Mouse (Mus musculus) thymus, postnatal 4 days (tissue): Measurements from ENCODE around the gene Myt1l.
A peak's percentile ranks its signal among the peaks of the same experiment; 100 is the strongest.

Source experiments
- DNase-seq: peaks from one replicate; pipeline ENCODE4 v3.0.0; 2021

Myt1l gene

GRCm38 (mm10) chr12:29528031-29528771 is at the start of gene Myt1l:
Myt1l (plus strand) TSS chr12:29528384.
- no peak for DNase-seq

GRCm38 (mm10) chr12:29486424-29487035 is 41.7 kb upstream of the Myt1l start:
- no peak for DNase-seq

DNA sequence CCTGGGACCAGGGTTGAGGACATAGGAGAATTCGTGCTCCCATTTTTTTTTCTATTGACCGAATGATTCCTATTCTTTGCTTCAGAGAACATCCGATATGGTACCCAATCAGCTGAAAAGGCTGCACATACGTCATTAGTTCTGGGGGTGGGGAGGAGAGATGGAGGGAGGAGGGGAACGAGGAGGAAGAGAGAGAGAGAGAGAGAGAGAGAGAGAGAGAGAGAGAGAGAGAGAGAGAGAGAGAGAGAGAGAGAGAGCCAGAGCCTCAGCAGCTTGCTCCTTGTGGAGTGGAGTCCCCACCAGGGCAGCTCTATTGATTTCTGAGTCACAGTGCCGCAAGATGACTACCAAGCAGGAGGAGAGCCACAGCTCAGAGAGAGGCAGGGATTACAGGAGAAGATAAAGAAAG is 1.9 kb upstream of the Myt1l start:
- no peak for DNase-seq

GRCm38 (mm10) chr12:29527048-29527761 is 979 bp upstream of the Myt1l start:
- DNase-seq: peak; percentile 6

GRCm38 (mm10) chr12:29530241-29530725 is 2.1 kb downstream of the Myt1l start:
- DNase-seq: peak; percentile 24

- no peak for DNase-seq
Measured at GRCm38 (mm10) chr12:29530823-29531222, 2.6 kb downstream of the Myt1l start.

GRCm38 (mm10) chr12:29533071-29533876 is 5.1 kb downstream of the Myt1l start:
- DNase-seq: no peak

GRCm38 (mm10) chr12:29534326-29534725 is 6.1 kb downstream of the Myt1l start:
- DNase-seq: no peak

DNA sequence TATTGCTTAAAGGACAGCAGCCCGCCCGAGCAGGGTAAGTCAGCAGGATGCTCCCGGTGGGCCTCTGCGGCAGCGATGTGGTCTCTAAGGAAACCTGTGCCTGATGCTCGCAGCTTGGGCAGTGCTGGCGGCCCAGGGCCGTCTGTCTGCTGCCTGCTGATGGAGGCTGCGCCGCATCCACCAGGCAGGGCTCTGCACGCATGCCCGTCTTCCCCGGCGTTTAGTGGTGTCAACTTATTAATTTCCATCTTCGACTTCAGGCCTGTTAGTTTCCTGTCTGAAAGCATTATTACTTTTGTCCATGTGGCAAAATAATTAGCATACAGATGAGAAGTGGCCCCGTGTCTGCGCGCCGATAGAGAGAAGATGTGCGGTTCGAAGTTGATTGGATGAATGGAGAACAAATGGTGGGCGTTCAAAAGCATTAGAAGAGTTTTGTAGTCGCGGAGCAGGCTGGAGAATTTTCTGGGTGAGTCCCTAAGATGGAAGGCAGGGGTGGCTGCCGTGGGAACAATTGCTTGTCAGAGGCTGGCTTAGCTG is 6.6 kb downstream of the Myt1l start:
- no peak for DNase-seq

GRCm38 (mm10) chr12:29537916-29538315 is 9.7 kb downstream of the Myt1l start:
- no peak for DNase-seq

GRCm38 (mm10) chr12:29538456-29538855 is 10.3 kb downstream of the Myt1l start:
- DNase-seq: no peak

GRCm38 (mm10) chr12:29539106-29539505 is 10.9 kb downstream of the Myt1l start:
- no peak for DNase-seq

DNA sequence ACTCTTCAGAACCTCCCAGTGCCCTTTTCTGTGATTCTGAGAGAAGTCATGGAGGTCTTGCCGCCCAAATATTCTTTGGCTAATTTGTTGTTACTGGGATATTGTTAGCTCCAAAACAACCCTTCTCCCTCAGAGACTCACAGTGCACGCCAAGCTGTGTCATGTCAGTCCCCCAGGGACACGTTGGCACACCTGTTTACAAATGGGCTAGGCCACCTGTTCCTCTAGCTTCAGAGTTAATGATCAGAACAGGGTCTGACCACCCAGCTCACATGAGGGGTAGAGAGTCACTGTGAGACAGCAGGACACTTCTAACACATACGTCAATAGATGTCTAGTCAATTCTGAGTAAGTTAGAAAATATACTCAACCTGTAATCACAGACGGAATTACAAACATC is 12.6 kb downstream of the Myt1l start:
- no peak for DNase-seq

DNA sequence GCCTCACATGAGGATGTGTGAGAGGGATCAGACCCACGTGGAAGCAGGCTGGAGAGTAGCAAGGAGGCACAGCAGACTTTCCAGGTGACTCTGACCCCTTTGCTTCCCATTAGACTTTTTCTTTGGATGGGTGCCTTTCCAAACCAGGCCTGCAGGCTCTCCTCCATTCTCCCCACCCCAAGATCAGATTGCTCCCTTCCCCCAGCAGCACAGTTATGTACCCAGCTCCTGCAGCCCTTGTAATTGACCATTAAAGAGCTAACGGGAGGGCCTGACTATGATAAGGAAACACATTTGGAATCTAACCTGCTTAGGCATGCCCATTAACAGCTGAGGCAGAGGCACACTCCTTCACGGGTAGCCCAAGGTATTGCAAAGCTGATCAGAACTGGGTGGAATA is 17.9 kb downstream of the Myt1l start:
- no peak for DNase-seq

GRCm38 (mm10) chr12:29547112-29547511 is 18.9 kb downstream of the Myt1l start:
- no peak for DNase-seq

DNA sequence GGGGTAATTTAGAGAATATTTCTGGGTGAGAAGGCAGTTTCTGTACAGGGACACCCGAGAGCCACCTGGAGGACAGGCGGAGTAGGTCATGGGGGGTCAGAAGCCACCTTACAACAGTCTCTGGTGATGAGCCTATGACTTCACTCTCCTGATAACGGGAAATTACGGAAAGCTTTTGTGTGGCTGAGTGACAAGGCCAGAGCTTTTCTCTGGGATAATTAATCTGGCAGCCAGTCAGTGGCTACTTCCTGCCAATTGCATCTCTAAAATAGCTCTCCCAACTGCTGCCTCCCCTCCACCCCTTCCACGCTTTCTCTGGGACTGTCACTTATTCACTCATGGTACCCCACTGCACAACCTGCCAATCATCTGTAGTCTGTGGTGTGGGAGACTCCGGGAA is 19.6 kb downstream of the Myt1l start:
- DNase-seq: no peak

- DNase-seq: no peak
Measured at GRCm38 (mm10) chr12:29553138-29553537, 25.0 kb downstream of the Myt1l start.

DNA sequence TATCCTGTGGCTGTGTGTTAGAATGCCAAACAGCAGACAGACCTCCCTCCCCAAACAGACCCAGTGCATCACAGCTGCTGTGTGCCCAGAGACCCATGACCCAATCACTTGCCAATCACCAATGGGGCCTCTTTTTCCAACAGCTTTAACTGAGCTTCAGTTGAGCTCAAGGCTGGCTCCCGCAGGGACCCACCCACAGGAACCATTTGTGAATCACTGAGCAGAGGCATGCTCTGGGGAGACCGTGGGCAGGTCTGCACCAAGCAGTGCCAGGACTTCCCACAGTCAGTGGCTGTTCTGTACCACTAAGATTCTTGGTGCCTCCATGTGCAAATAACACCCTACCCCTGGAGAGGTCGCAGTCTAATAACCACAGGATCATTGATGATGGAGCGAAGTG is 27.5 kb downstream of the Myt1l start:
- DNase-seq: no peak

- no peak for DNase-seq
Measured at GRCm38 (mm10) chr12:29556408-29556807, 28.2 kb downstream of the Myt1l start.

GRCm38 (mm10) chr12:29556901-29557300 is 28.7 kb downstream of the Myt1l start:
- DNase-seq: no peak

- DNase-seq: no peak
Measured at GRCm38 (mm10) chr12:29559769-29560168, 31.6 kb downstream of the Myt1l start.

- DNase-seq: no peak
Measured at GRCm38 (mm10) chr12:29561222-29561621, 33.0 kb downstream of the Myt1l start.

GRCm38 (mm10) chr12:29569311-29569710 is 41.1 kb downstream of the Myt1l start:
- DNase-seq: no peak
